Mouse (Mus musculus) hindlimb bud, embryonic 11.5 days (tissue): Measurements from ENCODE around the gene 2300002M23Rik.

Experiments used
- DNase-seq: peaks from one replicate; pipeline ENCODE4 v3.0.0-alpha.2; 2012; ENCODE audit warnings: low read depth, low spot score; ENCODE audit errors: extremely low spot score

2300002M23Rik gene

GRCm38 (mm10) chr17:35556186-35556765 is 11.0 kb upstream of the 2300002M23Rik start:
- DNase-seq: no peak

- no peak for DNase-seq
These were observed 10.4 kb upstream of the 2300002M23Rik start for GRCm38 (mm10) chr17:35556812-35557211.

GRCm38 (mm10) chr17:35557351-35557750 is 9.9 kb upstream of the 2300002M23Rik start:
- no peak for DNase-seq

- no peak for DNase-seq
These were observed 9.0 kb upstream of the 2300002M23Rik start for GRCm38 (mm10) chr17:35558216-35558615.

GRCm38 (mm10) chr17:35567767-35568166 is 517 bp downstream of the 2300002M23Rik start:
- no peak for DNase-seq

GRCm38 (mm10) chr17:35569091-35569944 is 2.1 kb downstream of the 2300002M23Rik start:
- no peak for DNase-seq

GRCm38 (mm10) chr17:35570836-35571235 is 3.6 kb downstream of the 2300002M23Rik start:
- DNase-seq: no peak

GRCm38 (mm10) chr17:35571477-35571876 is 4.2 kb downstream of the 2300002M23Rik start:
- DNase-seq: no peak

- DNase-seq: peak; percentile 92
These were observed 11.0 kb downstream of the 2300002M23Rik start for GRCm38 (mm10) chr17:35578211-35578610.

- DNase-seq: no peak
These were observed 15.7 kb downstream of the 2300002M23Rik start for GRCm38 (mm10) chr17:35582900-35583299.

- peak; percentile 20 for DNase-seq
These were observed 17.2 kb downstream of the 2300002M23Rik start for GRCm38 (mm10) chr17:35584330-35584937.

GRCm38 (mm10) chr17:35587291-35587690 is 20.0 kb downstream of the 2300002M23Rik start:
- no peak for DNase-seq

GRCm38 (mm10) chr17:35588387-35588786 is 21.1 kb downstream of the 2300002M23Rik start:
- DNase-seq: no peak

- DNase-seq: peak; percentile 53
These were observed 23.4 kb downstream of the 2300002M23Rik start for GRCm38 (mm10) chr17:35590410-35591218.

- DNase-seq: no peak
These were observed 23.9 kb downstream of the 2300002M23Rik start for GRCm38 (mm10) chr17:35591219-35591578.

GRCm38 (mm10) chr17:35591731-35592130 is 24.5 kb downstream of the 2300002M23Rik start:
- DNase-seq: no peak

GRCm38 (mm10) chr17:35592131-35592530 is 24.9 kb downstream of the 2300002M23Rik start:
- DNase-seq: no peak

- DNase-seq: no peak
These were observed 26.5 kb downstream of the 2300002M23Rik start for GRCm38 (mm10) chr17:35593786-35594185.

GRCm38 (mm10) chr17:35594456-35594855 is 27.2 kb downstream of the 2300002M23Rik start:
- no peak for DNase-seq

GRCm38 (mm10) chr17:35597399-35597798 is 30.1 kb downstream of the 2300002M23Rik start:
- DNase-seq: no peak

- no peak for DNase-seq
These were observed 34.0 kb downstream of the 2300002M23Rik start, which contains the start of gene Sfta2 for GRCm38 (mm10) chr17:35601249-35601648. Gene Sfta2 (plus strand): TSS chr17:35601549.
